Mouse (Mus musculus) adrenal gland, postnatal 14 days (tissue): ENCODE data around the gene Rtl1. TPM values are rescaled to one million over a fixed set of nuclear protein-coding genes. Genes with fewer than 3 reads are reported as not detected.

Experiments
- DNase-seq: peaks from one replicate; pipeline ENCODE4 v3.0.0; 2021; ENCODE audit warnings: mixed read lengths
- total RNA-seq: library from RNA; stranded (reverse); gene quantifications from 2 replicates; pipeline ENCODE4 v1.2.3, GENCODE M21; 2021

Rtl1 gene
- total RNA-seq, 1 experiment from 2014 or later, result 4.5 TPM

DNA sequence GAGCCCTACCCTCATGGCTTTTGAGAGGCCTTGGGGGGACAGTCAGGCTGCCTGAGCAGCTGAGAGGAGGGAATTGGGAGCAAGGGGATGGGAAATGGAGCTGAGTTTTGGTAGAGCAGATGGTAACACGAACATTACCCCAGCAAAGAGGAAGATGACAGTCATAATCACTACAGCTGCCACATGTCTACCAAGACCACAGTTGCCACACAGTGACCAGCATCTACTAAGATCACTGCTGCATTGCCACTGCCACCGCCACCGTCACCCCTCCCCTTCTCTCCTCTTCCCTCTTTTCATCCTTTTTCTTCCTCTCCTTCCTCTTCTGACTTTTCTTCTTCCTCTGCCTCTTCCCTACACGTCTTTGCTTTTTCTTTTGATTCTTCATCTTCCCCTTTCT lies 27.9 kb downstream of the Rtl1 start:
- no peak for DNase-seq

GRCm38 (mm10) chr12:109560111-109560695 lies 39.9 kb downstream of the Rtl1 start:
- no peak for DNase-seq

DNA sequence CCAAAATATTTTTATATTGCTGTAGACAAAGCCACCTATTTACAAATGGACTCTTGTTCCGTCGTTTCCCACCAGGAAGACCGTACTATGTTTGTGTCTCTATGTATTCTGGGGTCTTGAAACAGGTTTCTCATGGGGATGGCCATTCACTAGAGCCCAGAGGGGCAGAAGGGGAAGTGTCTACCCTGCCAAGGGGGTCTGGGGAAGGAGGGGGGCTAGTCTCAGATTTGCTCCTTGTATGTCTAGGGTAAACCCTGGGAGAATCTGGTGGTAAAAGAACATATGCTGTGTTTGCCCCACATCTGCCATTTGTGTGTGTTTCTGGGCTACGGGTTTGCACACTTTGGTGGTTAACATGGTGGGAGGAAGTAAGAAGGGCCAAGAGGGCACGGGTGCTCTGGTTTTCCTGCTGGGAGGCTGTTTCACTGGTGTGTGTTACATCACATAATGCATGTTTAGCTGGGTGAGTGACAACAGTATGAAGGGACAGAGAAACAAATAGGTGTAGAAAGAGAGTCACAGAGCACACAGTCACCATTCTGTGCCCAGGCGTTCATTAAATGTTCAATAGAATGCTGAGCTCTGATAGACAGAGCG lies 41.1 kb downstream of the Rtl1 start:
- no peak for DNase-seq

DNA sequence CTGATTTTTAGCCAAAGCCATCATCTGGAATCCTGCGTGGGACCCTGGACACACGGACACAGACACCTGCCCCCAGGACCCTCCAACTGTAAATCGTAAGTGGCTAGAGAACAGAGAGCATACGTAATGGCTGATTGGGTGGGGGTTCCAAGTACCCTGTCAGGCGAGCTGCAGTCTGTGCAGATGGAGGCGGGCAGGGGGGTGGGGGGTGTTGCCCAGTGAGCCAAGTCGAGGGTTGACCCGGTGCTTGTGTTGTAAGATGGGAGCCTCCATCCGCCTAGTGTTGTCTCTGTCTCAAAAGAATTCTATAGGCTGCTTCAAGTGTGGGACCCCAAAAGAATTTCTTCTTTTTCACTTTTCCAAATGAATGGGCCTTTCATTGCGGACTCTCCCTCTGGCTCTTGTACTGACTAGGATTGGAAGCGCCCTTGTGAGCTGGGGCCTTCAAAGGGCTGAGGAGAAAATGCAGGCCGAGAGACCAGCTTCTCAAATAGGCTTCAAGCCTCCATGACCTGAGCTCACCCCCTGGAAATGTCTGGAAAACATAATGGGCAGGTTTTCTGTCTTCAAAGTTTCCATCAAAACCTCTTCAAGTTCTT lies 41.8 kb downstream of the Rtl1 start:
- DNase-seq, result no peak

DNA sequence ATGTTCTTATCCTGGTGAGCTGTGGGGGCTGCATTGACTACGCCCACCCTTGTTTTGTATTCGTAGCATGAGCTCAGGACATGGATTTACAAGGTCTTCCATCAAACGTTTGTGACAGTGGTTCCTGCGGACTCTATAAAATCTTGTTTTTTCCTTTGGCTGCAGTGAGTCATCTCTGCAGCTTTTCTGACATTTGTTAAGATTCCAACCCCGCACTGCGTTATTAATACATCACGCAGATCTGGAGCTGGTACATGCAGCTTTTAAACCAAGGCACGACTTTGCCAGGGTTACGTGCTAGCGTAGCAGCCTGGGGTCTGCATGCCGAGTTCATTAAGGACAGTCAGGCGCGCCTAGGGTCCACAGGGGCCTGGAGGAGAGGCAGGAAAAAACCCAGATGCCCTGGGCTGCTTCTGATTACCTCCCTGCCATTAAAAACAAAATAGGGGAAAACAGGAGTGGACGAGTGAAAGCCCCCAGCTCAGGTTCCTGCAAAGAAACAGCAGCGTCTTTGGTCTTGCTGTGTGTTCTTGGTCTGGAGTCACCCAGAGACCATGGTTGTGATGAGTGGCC lies 44.2 kb downstream of the Rtl1 start:
- DNase-seq, result no peak

DNA sequence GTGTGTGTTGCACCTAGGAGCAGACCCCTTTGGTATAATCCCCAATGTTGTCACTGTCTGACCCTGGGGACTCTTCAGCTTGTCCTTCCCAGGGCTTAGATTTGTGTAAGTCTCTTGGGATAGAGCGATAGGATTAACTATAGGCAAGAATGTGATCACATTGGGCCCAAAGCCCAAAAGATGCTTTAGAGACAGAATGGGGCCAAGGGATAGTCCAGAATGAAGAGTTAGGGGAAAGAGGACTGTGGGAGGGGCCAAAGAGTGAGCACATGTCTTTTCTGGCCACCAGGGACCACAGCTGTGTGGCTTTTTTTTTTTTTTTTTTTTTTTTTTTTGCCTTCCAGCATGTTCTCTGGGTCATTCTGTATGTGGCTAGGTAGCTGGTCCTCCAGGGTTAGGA lies 46.6 kb downstream of the Rtl1 start:
- DNase-seq, result no peak

DNA sequence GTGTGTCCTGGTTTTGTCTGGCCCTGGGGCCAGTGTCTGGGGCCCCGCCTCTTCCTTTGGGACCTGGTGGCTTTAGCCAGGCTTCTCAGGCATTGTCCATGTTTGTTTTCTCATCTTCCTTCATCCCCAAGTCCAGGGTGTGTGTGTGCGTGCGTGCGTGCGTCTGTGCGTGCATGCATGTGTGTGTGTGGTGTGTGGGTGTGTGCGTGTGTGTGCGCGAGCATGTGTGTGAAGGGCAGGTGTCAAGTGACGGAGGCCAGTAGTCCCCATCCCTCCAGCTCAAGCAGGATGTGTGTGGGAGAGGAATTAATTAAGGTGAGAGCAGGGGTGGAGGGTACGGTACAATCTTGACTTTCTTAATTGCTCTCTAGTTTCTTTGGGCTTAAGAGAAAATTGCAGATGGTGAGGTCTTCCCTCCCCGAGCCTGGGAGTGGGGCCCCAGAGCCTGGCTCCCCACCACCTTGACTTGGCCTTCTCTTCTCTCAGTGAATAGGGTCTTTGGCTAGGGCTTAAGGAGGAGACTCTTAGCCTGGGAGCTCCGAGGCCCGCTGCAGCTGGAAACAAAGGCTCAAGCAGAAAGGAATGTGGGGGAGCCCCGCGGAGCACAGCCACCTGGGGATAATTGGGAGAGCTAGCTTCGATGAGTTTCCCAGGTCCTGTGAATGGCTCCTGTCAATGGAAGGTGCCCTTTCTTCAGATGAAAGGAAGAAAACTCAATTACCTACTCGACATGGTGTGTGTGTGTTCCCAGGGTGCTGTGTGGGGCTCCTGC lies 47.2 kb downstream of the Rtl1 start:
- DNase-seq, result no peak

GRCm38 (mm10) chr12:109551771-109552170 lies 48.4 kb downstream of the Rtl1 start:
- DNase-seq, result no peak

DNA sequence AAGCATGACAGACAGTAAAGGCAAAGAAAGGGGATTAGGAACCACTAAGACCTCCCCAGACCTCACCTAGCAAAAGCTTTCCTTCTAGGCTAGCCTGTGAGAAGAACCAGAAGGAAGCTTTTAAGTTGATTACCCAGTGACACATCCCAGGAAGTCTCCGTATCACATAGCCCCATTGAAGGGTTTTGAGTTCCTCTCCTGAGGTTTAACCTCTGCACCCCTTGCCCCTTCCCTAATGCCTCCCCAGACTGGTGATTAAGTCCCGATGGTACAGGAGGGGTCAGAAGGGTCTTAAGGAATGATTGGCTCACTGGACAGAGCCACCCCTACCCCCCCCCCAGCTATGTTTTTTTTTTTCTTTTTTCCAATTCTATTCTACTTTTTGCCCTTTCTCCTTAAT lies 53.0 kb downstream of the Rtl1 start:
- no peak for DNase-seq

GRCm38 (mm10) chr12:109545875-109546732 lies 54.0 kb downstream of the Rtl1 start:
- no peak for DNase-seq

- DNase-seq, result no peak
Observed at GRCm38 (mm10) chr12:109543281-109543923, 56.7 kb downstream of the Rtl1 start.

DNA sequence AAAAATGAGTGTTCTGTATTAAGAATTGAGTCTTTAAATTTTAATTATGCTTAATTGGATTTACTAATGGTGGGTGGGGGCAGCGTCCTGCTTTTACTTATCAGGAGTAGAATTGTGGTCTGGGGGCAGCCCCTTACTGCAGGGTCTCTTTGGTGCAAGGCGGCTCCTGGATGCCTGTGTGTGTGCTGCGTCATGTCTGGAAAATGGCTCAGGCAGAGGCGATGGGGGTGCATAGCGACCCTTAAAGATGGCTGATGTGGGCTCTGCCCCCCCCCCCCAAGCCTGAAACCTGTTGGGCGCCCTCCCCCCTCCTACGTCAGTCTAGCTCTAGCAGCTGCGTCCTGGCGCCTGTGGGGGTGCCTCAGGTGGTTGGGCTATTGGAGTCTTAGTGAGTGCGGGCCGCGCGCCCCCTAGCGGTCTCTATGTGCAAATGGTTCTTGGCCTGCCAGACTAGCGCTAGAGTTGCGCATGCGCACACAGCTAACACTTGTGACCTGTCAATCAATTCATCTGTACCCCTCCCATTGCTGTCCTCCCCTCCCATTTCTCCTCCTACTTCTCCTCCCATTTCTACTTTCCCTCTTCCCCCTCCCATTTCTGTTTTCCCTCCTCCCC lies 57.4 kb downstream of the Rtl1 start:
- DNase-seq, result peak; percentile 88

DNA sequence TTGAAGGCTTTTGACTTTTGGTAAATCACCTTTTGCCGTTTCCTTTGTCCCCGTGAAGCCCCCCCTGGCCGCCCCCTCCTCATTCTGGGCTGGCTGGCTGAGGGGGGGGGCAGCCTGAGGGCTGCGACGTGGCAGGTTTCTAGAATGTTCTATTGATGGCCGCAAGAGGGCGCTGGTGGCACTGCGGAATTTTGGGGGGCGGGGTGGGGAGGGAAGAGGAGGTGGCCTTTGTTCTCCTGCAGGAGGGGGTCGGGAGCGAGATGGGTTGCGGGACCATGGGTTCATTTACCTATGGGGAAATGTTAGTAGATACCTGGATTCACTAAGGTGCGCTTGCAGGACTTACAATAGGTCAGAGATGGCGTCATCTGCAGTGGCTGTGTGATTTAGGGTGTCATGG lies 58.1 kb downstream of the Rtl1 start:
- peak; percentile 67 for DNase-seq

DNA sequence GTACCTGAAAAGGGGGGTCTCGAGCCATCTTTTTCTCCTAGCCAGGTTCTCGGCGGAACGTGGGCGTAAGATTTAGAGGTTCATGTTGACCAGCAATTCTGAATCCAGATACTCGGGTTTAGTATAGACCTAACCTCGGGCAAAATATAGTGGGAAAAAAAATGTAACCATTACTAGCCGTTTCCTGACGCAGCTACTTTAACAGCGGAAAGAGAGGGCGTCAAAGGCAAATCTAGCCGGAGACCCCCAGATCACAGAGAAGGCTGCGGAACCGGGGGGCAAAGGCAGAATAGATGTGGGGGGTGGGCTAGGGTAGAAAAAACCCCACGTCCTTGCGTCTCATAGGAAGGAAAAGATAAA lies 58.6 kb downstream of the Rtl1 start:
- DNase-seq, result no peak

DNA sequence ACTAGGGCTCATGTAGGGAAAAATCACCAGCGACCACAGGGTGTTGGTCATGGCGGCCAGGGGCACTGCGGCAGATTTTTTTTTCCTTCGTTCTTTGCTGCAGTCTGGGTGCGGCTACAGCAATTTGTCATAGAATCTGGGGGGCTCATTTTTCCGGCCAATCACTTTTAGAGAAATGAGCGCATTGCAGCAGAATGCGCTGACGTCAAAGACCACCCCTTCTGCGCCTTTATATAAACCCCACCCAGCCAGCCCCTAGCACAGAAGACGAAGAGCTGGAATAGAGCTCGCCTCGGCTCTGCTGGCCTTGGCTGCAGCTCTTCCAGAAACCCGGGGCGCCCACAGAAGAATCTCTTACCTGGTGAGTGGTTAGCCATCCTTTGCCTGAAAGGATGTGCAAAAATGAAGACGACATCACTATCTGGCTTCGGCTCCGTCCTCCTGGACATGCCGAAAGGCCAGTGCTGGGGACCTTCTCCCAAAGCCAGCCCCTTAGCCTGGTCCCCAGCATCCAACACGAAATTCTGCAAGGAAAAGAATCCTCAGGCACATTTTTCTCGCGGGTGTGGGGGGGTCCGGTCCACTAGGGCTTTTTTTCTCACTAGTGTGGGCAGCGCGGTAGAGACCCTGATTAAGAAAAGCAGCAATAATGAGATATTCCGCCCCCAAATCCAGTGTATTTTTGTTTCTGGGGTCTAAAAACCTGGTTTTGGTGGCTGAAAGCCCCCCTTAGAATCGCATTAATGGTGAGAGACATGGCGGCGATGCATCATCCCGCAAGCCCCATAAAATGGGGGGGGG lies 59.2 kb downstream of the Rtl1 start:
- DNase-seq, result peak; percentile 70

DNA sequence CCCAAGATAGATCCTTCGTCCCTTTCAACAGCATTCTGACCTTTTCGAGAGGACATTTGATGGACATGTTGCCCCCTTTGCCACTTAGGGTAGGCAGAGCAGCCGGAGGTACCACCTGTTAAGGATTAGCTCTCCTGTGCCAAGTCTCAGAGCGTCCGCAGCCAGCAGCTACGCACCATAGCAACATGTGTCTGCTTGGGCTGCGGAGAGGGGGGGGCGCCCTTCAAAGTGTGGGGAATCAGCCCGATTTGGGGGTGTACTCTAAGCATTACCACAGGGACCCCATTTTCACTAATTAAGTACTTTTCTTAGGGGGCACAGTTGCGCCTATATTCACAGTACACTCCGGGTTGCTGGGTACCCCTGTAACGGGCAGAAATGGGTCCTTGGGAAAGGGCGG lies 60.2 kb downstream of the Rtl1 start:
- DNase-seq, result peak; percentile 48
